Mouse (Mus musculus) heart, postnatal 25 days (tissue): Measurements from ENCODE around the gene Uhrf2. TPM values are rescaled to one million over a fixed set of nuclear protein-coding genes. Genes with fewer than 3 reads are reported as not detected.

Source experiments
- DNase-seq: peaks from one replicate; pipeline ENCODE4 v3.0.0; 2022; ENCODE audit warnings: low spot score
- intact Hi-C: fragments of 180-260 bp; cut with DNase I; formaldehyde crosslinking; loops from one replicate; pipeline ENCODE4 v1.15.1; 2025
- total RNA-seq, 2 experiments: library from RNA; stranded (reverse); gene quantifications; 2 replicates each; pipeline ENCODE4 v1.2.3; 2021

Gene Uhrf2
- total RNA-seq, 2 experiments from 2014 or later = 21.2 to 25.5 TPM

DNA sequence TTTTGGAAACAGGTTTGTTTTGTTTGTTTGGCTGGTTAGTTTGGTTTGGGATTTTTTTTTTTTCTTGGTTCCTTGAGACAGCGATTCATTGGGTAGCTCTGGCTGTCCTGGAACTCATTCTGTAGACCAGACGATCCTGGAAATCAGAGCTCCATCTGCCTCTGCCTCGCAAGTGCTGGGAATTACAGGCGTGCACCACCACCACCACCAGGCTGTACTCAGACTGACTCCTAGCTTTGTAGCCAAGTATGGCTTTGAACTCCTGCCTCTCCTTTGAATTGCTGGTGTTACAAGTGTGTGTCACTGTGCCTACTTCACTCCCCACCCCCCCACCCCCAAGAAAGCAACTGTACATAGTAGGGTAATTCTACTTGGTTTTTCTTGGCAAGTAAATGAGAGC lies 86.9 kb downstream of the Uhrf2 start:
- intact Hi-C loops = no loop called here

GRCm38 (mm10) chr19:30117775-30118174 lies 87.5 kb downstream of the Uhrf2 start:
- DNase-seq = peak; percentile 12
- intact Hi-C loops = no loop called here

More for the DNA sequence above, 86.9 kb downstream of the Uhrf2 start:
- no peak for DNase-seq

GRCm38 (mm10) chr19:30118344-30119312 lies 88.3 kb downstream of the Uhrf2 start:
- intact Hi-C loops = no loop called here
- DNase-seq = no peak

GRCm38 (mm10) chr19:30124999-30125669 lies 94.8 kb downstream of the Uhrf2 start:
- DNase-seq = no peak
- intact Hi-C loops = loop anchor here (5.0 kb wide), 1 partner anchor 148 kb away; no protein-coding TSS in a partner anchor

- intact Hi-C loops = loop anchor here (5.0 kb wide), 1 partner anchor 148 kb away; no protein-coding TSS in a partner anchor
- no peak for DNase-seq
Observed at GRCm38 (mm10) chr19:30125670-30126059, 95.4 kb downstream of the Uhrf2 start.

- no peak for DNase-seq
- intact Hi-C loops = loop anchor here (2.0 to 5.0 kb wide), 2 partner anchors 151 to 303 kb away; no protein-coding TSS in a partner anchor
Observed at GRCm38 (mm10) chr19:30128177-30128576, 97.9 kb downstream of the Uhrf2 start.

- intact Hi-C loops = no loop called here
- DNase-seq = no peak
Observed at GRCm38 (mm10) chr19:30136308-30136707, 106.0 kb downstream of the Uhrf2 start.

Other genes starting within 250 kb of the Uhrf2 start
- gene 9930021J03Rik, start 224.5 kb upstream of the Uhrf2 start, total RNA-seq = 10 to 100 TPM; 10.1 to 14.7 TPM
- gene Ranbp6, start 217.5 kb upstream of the Uhrf2 start, total RNA-seq = 10 to 100 TPM; 11.8 to 15.0 TPM
- 1 to 10 TPM; 3.9 to 6.1 TPM for gene Il33, start 105.4 kb upstream of the Uhrf2 start, total RNA-seq
- not detected for gene Trpd52l3, start 26.7 kb upstream of the Uhrf2 start, total RNA-seq
- under 1 TPM; 0.16 to 0.22 TPM for gene Gldc, start 144.9 kb downstream of the Uhrf2 start, total RNA-seq
- gene Mbl2, start 202.4 kb downstream of the Uhrf2 start, total RNA-seq = not detected